Mouse (Mus musculus) retina, postnatal 1 day (tissue): Measurements from ENCODE around the gene Phf21b.
"Not testable (repeated sequence)": the region's sequence is repeated elsewhere in the genome, so short reads cannot be mapped to it uniquely, and the experiment has no call there.

Source experiments
- DNase-seq: peaks from one replicate; pipeline ENCODE4 v3.0.0-alpha.2; 2012

Phf21b gene

DNA sequence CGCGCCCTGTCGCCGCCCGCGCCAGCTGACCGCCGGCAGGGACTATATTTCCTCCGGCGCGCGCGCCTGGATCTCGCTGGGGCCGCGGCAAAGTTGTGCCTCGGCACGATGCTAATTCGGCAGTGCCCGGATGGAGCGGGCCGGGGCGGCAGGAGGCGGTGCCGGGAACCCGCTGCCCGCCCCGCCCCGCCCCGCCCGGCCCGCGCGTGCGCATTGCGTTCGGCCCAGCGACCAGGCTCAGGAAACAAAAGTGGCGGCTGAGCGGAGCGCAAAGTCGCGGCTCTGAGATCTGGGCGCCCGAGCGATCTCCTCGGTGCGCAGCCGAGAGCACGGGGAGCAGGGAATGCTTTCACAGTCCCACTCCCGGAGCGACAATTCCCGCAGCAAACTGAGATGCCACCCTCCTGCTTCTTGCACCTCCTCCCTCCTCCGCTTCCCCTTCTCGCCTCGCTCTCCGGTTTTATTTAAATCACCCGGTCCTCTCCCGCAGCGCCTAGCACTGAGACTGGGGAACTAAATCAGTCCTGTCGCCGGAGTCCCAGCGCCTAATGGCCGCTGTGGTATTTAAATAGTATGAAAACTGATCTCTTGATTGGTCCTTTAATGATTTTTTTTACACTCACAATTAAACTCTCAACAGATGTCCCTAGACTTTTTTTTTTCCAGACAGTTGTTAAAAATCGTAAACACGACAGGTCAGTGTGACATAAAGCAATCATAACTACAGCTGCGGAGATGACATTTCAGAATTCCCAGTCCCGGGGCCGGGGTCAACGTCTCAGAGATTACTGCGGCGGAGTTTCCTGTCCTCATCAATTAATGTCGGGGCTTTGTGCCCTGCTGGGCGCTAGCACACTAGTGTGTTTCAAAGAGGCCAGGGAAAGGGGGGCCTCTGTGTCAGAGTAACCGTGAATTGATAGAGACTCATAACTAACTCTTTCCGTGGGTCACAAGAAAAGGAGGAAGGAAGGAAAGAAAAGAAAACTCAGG is at the start of gene Phf21b:
Gene Phf21b, minus strand, starts transcription at position 44 of the 990 bp plus-strand sequence.
- DNase-seq, result peak; percentile 95

DNA sequence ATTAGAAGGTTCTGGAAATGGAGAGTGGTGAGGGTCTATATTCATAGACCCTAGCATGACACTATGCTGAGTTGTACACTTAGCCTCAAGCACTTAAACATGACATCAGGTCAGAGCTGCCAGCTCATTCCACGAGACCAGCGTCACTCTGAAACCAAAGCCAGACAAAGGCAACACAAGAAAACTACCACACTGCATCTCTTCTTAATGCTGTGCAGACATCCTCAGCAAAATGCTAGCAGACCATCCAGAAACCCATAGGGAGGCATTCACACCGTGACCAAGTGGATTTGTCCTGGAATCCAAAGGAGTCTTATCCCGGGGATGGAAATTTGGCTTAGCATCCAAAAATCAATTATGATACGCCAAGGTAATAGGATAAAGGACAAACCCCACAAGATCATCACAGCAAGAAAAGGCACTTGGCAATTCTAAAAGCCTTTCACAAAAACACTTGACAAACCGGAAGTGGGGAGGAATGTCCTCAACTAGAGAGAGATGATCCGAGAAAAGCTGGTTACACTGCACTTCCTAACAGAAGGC is 48.1 kb upstream of the Phf21b start:
- no peak for DNase-seq

DNA sequence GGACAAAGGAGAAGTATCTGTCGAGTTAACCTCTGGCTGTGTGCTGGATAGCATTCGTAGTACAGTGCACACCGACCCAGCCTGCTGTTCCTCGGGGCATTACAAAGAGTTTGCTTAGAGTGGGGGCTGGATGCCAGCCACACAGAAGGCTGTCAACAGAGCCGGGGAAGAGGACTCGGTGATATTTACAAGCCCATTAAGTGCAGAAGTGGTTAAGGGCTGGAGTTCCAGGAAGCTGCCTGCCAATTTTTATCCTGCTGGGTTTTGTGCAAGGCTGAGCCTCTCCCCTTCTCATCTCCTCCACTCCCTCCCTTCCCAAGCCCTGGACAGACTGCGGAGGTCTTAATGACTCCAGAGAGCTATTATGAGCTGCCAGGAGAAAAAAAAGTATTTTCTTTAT is 42.2 kb upstream of the Phf21b start:
- DNase-seq, result no peak

DNA sequence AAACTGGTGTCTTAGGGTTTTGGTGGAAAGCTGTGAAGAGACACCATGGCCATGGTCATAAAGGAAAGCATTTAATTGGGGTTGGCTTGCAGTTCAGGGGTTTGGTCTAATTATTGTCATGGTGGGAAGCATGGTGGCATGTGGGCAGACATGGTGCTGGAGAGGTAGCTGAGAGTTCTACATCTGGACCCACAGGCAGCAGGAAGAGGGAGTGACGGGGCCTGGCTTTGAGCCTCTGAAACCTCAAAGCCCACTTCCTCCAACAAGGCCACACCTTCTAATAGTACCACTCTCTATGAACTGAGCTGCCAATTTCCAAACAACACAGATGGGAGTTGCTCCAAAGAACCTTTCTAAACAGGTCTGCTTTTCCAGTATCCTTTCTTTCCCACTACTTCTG is 40.8 kb upstream of the Phf21b start:
- DNase-seq, result no peak

DNA sequence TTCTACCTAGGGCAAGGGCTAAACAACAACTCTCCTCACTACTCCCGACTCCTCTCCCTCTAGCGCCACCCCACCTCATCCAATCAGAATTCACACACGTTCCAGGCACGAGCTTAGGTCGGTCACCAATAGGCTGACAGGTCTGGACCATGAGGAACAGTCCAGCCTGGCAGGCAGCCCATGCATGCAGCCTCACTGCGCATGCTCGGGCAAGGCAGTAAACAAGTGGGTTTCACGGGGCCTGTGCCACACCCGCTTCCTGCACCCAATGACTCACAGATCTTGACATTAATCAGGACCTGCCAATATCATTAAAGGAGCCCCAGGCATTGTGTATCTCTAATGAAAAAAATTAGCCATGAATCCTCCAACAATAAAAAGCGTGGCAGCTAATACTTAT is 40.4 kb upstream of the Phf21b start:
- DNase-seq, result not testable (repeated sequence)

DNA sequence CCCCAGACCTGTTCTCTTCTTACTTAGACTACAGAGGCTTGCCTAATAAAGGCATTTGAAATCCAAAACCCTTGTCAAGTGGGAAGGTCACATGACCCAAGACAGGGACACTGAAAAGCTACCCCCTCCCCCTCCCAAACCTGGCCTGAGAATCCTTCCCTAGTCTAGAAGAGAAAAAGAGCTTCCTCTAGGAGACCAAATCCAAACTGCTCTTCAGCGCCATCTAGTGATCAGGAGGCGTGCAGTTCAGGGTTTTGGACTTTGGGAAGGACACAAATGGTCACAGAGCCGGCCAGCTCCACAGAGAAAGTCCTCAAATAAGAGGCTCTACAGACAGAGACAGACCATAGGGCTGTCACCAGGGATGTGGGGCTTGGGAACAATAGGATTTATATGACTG is 35.8 kb upstream of the Phf21b start:
- DNase-seq, result peak; percentile 93

DNA sequence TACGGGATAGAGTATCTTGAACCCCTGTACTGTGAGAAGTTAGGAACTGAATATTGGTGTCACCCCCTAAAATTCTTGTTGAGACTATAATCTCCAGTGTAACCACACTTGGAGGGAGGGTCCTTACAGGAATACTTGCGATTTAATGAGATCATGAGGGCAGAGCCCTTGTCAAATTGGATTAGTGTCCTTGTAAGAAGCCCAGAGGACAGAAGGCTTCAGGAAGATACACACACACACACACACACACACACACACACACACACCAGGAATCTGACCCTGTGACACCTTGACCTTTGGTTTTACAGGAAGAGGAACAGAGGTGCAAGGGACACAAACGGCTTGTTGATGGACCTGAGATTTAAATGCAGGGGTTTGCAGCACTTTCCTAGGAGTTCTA is 35.4 kb upstream of the Phf21b start:
- peak; percentile 71 for DNase-seq

DNA sequence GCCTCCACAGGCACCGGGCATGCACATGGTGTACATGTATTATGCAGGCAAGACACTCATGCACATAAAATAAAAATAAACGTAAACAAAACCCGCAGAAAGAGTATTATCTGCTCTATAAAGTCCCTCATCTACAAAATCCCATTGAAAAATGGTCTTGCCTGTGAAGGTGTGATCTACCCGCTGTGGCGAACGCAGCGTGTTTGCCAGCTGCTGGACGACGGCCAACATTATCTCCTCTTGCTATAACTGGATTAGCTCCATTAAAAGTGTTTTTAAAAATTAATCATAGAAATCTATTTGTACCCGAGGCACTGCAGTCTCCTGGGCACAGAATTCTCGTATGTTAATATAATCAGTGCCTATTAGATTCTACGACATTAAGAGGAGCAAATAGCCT is 32.2 kb upstream of the Phf21b start:
- DNase-seq, result no peak

DNA sequence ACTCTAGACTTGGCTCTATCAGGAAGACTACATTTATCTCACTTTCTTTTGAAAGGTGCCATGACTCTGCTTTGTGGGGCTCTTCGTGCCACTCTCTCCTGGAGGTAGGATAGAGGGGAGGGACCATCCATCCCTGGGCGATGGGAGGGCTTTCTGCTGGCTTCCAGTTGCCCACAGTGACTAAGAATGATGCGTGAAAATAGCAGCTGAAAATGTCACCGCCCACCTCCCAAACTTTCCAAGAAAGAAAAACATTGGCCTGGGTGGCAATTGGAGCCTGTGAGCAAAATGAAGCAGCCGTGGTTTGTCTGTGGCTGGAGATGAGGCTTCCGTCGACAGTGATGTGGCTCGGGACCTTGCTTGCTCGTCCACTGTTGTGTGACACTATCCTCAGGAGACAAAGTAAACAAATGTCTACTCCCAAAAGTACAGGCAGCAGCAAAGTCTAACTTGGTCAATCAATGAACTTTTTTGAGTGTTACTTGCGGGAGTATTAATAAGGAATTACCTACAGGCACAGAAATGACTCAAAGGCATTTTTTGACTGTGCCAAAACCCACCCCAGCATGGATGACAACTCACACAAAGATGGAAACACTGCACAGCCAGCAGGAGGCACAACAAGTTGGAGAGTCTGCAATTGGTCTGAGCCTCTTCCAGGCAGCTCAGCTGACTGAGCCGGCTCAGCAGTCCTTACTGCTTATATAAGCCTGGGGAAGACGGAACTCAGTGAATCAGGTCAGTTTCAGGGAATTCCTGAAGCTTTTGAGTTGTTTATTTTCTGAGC is 21.4 kb upstream of the Phf21b start:
- DNase-seq, result no peak

DNA sequence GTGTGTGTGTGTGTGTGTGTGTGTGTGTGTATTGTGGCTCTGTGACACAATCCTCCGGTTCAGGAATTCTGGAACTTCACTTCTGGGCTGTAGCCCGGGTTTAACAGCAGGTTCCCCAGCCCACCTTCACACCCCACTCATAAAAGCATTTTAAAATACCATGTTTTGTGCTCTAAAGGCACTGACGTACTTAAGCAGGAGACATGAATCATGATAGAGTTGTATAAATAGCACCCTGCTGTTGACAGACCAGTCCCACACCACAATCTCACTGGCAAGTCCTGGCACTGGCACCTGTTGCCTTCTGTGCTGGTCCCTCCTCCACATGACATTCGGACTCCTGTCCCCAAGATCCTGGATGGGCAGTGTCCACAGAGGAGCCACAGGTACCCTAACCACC is 18.0 kb upstream of the Phf21b start:
- no peak for DNase-seq

DNA sequence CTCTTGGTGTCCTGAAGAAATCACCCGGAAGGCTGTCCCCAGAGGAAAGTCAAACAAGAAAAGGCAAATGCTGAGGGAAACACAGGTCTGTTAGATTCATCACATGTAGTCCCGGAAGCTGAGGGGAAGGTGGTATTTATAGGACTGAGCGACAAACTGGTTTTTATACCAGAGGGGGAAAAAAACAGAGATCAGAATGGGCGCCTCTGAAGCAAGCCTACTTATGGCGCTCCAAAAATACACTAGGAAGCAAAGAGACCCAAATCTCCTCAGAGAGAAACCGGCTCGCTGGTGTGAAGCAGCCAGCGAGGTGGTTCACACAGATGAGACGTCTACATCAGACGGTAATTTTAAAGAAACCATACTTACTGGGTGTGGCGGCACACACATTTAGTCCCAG is 17.2 kb upstream of the Phf21b start:
- DNase-seq, result no peak

DNA sequence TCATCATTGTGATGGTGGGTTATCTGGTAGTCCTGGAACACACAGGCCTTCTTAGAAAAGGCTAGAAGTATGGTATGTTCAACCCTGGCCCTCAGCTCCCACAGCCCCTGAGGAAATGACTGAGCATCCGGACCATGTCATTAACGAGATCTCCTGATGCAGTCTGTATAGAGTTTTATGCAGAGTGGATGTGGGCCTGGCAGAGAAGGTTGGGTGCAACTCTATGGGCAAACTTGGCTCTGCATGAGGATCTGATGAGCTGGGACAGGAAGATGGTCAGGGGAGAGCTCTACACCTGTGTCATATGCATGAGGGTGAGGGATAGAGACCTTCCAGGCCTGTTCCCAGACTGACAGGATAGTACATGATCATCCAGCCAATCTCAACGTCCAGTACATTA is 16.0 kb upstream of the Phf21b start:
- DNase-seq, result no peak

DNA sequence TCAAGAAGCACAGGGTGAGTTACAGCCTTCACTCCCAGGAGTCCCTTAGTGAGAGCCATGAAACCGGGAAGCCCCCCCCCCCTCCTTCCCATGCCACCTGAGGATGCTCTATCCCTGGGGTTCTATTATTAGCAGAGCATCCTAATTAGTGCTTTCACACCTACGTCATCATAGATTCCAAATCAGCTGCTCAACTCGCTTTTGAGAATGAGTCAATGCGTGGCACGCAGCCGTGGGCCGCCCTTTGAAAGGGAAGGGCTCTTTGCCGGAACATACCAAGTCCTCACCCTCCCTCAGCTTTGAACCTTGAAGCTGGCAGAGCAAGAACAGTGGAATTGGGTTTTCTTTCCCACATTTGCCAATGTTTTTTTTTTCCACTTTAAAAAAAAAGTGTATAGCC is 6.1 kb upstream of the Phf21b start:
- no peak for DNase-seq

DNA sequence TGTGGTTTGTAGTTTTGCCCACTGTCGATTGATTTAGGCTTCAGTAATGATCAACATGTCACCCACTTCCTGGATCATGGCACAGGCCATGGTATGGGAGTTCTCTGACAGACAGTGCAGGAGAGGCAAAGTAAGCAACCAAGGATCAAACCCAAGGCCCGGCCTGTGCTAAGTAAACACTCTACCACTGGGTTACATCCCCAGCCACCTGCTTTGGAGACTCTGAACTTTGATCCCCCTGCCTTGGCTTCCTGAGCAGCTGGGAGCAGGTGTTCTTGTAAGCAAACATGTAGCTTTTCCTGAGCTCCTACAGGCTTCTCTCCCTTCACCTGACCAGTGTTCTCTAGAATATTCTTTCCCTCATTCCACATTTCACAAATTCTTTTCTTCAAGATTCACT is 1.8 kb upstream of the Phf21b start:
- DNase-seq, result no peak

DNA sequence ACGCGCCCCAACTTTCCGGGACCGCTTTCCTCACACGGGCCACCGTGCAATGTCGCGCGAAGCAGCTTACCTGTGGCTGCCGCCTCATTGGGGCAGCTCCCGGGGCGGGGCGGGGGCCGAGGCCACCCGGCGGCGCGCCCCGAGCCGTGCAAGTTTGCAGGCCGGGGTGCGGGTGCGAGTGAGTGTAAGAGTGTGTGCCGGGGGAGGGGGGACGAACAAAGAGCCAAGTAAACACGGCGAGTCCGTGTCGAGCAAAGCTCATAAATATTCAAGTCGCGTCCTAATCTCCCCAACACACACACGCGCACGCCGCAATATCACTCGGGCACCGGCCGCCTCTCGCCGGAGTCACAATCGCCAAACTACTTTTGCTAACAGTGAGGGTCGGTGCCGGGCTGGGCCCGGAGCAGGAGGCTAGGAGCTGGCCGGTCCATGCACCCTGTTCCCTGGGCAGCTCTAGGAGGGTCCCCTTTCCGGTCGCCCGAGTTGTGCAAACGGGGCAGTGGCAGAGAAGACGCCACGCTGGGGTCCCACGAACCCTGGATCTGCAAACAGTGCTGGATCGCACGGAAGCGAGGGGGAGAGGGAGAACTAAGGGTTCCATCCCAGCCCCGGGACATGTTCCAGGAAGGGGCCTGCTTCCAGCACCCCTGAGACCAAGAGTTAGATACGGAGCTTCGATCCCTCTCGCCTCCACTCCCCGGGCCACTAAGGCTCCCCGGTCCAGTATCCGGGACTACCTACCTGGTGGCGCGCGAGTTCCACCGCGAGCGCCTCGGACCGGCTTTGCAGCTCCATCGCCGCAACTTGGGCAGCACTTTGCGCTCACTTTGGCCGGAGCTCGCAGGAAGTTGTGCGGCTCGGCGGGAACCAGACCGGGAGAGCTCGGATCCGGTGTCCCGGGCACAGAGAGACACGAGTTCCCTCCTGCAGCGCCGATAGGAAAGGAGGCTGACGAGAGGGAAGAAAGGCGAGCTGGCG is 638 bp downstream of the Phf21b start:
- DNase-seq, result peak; percentile 67

DNA sequence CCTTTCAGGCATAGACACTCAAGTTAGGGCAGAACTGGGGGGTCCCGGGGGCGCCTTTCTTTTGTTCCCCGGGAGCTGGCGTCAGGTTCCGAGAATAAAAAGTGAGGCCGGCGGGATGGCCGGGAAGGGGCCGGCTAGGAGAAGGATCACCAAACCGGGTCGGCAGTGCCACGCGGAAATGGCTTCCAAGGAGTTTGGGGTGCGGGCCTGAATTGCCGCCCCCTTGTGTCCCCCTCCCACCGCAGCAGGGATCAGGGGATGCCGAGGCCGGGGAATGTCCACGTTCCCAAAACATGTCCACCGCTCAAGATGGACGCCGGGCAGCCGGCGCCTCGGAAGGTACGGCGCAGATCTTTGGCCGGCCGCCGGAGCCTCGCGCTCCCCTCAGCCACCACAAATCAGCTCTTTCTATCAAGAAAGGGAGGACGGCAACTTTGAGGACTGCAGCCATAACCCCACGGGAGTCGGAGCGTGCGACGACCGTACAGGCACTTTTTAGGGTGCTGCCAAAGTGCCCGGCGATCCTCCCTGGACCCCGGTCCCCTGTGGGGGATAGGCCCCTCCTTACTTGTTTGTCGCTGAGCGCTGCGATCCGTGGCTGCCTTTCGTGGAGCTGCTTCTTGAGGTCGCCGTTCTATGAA is 1.6 kb downstream of the Phf21b start:
- DNase-seq, result peak; percentile 57

DNA sequence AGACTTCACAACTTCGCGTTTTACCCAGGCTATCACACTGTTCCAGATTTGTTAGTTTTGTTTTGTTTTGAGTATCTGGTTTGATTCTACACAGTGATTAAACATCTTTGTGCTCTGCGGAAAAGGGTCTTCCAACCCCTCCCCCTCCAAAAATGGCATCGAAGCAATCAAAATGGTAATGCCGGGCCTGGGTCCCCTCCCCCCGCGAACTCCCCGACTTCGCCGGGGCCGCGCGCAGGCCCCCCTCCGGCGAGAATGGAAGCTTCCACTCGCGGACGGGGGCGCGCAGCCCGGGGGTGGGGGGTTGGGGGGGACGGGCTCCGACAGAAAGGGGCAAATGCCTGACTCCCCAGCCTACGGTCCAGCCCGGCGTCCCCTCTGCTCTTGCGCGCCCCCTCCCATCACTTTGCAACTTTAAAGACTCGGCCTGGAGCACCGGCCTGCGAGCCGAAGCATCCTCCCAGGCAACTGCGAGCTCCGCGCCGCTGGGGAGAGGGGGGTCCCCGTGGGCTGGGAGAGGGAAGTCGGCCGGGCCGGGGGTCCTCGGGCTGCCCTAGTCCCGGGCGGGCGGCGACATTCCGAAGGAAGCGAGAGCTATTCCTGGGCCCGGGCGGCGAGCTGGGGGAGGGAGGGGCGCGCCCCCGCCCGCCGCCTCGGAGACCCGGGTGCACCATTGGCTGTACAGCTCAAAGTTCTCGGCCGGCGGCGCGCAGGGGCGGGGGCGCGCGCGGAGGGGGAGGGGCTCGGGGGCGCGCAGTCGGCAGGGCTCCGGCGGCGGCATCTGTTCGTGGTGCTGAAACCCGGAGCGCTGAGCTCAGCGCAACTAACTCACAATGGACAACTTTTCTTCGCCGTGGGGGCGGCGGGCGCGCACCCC is 2.4 kb downstream of the Phf21b start:
- peak; percentile 87 for DNase-seq

DNA sequence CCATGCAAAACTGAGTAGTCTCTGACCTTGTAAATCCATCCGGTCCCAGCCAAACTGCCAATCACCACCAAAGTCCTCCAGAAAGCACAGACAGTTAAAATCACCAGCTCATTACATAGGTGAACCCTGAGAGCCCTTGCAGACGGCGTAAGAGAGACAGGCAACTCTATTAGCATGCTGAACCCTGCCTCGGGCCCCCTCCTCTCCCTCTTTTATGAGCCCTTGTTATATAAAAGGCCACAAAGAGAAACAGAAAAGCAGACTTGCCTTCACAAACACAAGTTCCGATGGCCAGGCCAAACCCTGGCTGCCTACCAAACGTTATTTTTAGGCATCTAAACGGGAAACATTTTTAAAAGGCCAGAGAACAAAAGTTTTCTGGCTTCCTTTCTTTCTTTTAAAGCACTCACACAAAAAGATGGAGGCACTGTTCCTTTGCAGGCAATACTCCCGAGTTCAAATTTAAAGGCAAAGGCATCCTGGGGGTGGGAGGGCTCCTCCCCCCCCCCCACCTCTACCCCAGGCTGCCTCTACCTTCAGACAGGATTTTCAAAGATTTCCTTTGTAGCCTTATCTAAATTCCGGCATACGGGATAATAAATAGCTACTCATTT is 3.3 kb downstream of the Phf21b start:
- DNase-seq, result no peak

DNA sequence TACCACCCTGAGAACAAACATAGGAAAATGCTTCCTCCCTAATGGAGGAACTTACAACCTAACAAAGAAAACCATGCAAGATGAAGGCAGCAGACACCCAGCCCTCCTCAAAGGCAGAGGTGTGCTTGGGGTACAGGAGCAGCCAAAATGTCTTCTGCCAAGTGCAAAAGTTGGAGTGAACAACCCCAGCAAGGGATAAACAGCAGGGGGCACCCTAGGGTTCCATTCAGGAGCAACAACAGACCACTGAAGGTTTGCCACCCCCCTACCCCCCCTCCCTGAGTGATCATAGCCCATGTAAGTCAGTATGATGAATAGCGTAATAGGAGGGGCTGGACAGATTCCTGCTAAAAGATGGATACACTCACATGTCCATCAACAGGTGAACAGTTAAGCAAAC is 5.5 kb downstream of the Phf21b start:
- DNase-seq, result no peak

DNA sequence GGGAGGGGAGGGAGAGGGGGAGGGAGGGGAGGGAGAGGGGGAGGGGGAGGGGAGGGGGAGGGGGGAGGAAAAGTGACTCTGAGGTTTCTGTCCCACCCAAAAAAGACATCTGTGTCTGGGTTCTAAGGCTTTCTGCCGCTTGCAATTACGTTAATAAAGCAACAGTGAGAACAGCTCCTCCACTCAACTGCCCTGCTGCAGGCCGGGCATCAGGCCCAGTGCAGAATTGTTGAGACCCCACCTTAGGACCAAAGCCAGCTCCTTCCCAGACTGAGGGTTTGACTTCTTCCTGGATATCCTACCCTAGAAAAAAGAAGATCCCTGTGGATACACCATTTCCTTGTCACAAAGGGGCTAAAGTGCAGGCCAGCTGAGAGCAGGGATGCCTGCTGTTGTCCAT is 9.6 kb downstream of the Phf21b start:
- DNase-seq, result no peak
